Mouse (Mus musculus) heart, postnatal 0 days (tissue): ENCODE data around the gene Abhd17c.

Experiments used
- CTCF ChIP-seq: IDR thresholded peaks from 2 replicates; pipeline ENCODE4 v1.5.1; 2016; ENCODE audit warnings: antibody characterized with exemption, control low read depth, low read depth
- EP300 ChIP-seq: IDR thresholded peaks from 2 replicates; pipeline ENCODE4 v1.6.1; 2016; ENCODE audit warnings: antibody characterized with exemption, low read depth

- no peak for TF ChIP-seq CTCF
- no peak for TF ChIP-seq EP300
Measured at GRCm38 (mm10) chr7:84168355-84168754, 16.7 kb upstream of the Abhd17c start.
